Mouse (Mus musculus) liver, adult 2 months (tissue): ENCODE data around the gene Otop2.

ENCODE experiments used
- CTCF ChIP-seq: fragments of 200-500 bp; IDR thresholded peaks from 2 replicates; pipeline ENCODE4 v1.5.1; 2011; ENCODE audit warnings: low read depth, low read length, control low read depth
- POLR2A ChIP-seq: fragments of 200-500 bp; IDR thresholded peaks from 2 replicates; pipeline ENCODE4 v1.6.1; 2011; ENCODE audit warnings: low read length, control low read depth; ENCODE audit not compliant: insufficient read depth; ENCODE audit errors: extremely low read depth

- TF ChIP-seq POLR2A (no peak), CTCF (no peak)
Measured at GRCm38 (mm10) chr11:115337826-115338225, 30.9 kb downstream of the Otop2 start.
